Mouse (Mus musculus): ENCODE data around the gene Rps8.
"Not testable (repeated sequence)": the region's sequence is repeated elsewhere in the genome, so short reads cannot be mapped to it uniquely, and the experiment has no call there.

Rps8 gene

GRCm38 (mm10) chr4:117155792-117156355, at the start of gene Rps8:
Gene Rps8 (minus strand): TSS chr4:117156243.
- DNase-seq (ENCODE audit: low spot score in 2 of 2), result peak; percentile 67 to 72

- DNase-seq (ENCODE audit: low spot score in 2 of 2), result no peak
These were observed 46.9 kb upstream of the Rps8 start for GRCm38 (mm10) chr4:117202992-117203354.

GRCm38 (mm10) chr4:117202046-117202991, 46.3 kb upstream of the Rps8 start:
- DNase-seq (ENCODE audit: low spot score in 2 of 2), result peak in 1 of 2 experiments; percentile 26

- DNase-seq (ENCODE audit: low spot score in 2 of 2), result no peak
These were observed 35.8 kb upstream of the Rps8 start for GRCm38 (mm10) chr4:117191804-117192203.

- DNase-seq (ENCODE audit: low spot score in 2 of 2), result no peak
These were observed 34.6 kb upstream of the Rps8 start for GRCm38 (mm10) chr4:117190660-117191059.

GRCm38 (mm10) chr4:117189856-117190543, 34.0 kb upstream of the Rps8 start:
- peak in 1 of 2 experiments; percentile 40 for DNase-seq (ENCODE audit: low spot score in 2 of 2)

- DNase-seq (ENCODE audit: low spot score in 2 of 2), result peak; percentile 76 to 85
These were observed 33.4 kb upstream of the Rps8 start for GRCm38 (mm10) chr4:117189382-117189855.

GRCm38 (mm10) chr4:117188969-117189368, 32.9 kb upstream of the Rps8 start:
- DNase-seq (ENCODE audit: low spot score in 2 of 2), result no peak

- not testable (repeated sequence) for DNase-seq (ENCODE audit: low spot score in 2 of 2)
These were observed 26.7 kb upstream of the Rps8 start for GRCm38 (mm10) chr4:117182759-117183096.

GRCm38 (mm10) chr4:117181863-117182758, 26.1 kb upstream of the Rps8 start, which contains the start of gene Kif2c:
Gene Kif2c (minus strand): TSS chr4:117182639.
- peak; percentile 81 to 94 for DNase-seq (ENCODE audit: low spot score in 2 of 2)

GRCm38 (mm10) chr4:117169936-117170335, 13.9 kb upstream of the Rps8 start:
- no peak for DNase-seq (ENCODE audit: low spot score in 2 of 2)

- DNase-seq (ENCODE audit: low spot score in 2 of 2), result no peak
These were observed 5.1 kb upstream of the Rps8 start for GRCm38 (mm10) chr4:117161183-117161582.

- DNase-seq (ENCODE audit: low spot score in 2 of 2), result no peak
These were observed 3.6 kb upstream of the Rps8 start for GRCm38 (mm10) chr4:117159666-117160065.

- DNase-seq (ENCODE audit: low spot score in 2 of 2), result no peak
These were observed 329 bp upstream of the Rps8 start for GRCm38 (mm10) chr4:117156372-117156771.

- DNase-seq (ENCODE audit: low spot score in 2 of 2), result no peak
These were observed 837 bp downstream of the Rps8 start for GRCm38 (mm10) chr4:117155020-117155791.

- DNase-seq (ENCODE audit: low spot score in 2 of 2), result no peak
These were observed 3.3 kb downstream of the Rps8 start for GRCm38 (mm10) chr4:117152714-117153113.

GRCm38 (mm10) chr4:117151416-117151815, 4.6 kb downstream of the Rps8 start:
- DNase-seq (ENCODE audit: low spot score in 2 of 2), result no peak

GRCm38 (mm10) chr4:117150212-117150733, 5.8 kb downstream of the Rps8 start:
- DNase-seq (ENCODE audit: low spot score in 2 of 2), result no peak

GRCm38 (mm10) chr4:117149291-117150211, 6.5 kb downstream of the Rps8 start:
- DNase-seq (ENCODE audit: low spot score in 2 of 2), result no peak
